Mouse (Mus musculus): ENCODE results near the gene Sulf2.

The Sulf2 gene

GRCm38 (mm10) chr2:166083542-166084031, 71.9 kb downstream of the Sulf2 start:
- peak; percentile 32 for DNase-seq

- DNase-seq, result no peak
Observed at GRCm38 (mm10) chr2:166082661-166083060, 72.8 kb downstream of the Sulf2 start.

DNA sequence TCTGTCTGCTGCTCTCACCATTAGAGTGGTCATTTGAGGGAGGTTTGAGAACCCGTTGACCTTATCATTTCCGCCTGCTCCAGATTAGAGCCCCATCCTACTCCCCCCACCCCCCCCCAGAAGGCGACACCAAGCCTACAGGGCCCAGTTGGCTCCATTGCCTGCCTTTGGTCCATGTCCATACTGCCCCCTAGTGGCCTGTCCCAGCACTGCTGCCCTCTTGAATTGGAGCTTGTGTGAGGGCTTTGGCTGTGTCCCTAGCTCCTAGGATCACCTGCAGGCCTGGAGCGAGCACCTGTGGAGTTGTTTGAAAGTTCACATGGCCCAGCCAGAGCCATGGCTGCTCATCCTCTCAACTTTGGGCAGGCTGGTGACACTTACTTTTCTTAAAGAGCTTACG, 73.3 kb downstream of the Sulf2 start:
- DNase-seq, result peak; percentile 87

DNA sequence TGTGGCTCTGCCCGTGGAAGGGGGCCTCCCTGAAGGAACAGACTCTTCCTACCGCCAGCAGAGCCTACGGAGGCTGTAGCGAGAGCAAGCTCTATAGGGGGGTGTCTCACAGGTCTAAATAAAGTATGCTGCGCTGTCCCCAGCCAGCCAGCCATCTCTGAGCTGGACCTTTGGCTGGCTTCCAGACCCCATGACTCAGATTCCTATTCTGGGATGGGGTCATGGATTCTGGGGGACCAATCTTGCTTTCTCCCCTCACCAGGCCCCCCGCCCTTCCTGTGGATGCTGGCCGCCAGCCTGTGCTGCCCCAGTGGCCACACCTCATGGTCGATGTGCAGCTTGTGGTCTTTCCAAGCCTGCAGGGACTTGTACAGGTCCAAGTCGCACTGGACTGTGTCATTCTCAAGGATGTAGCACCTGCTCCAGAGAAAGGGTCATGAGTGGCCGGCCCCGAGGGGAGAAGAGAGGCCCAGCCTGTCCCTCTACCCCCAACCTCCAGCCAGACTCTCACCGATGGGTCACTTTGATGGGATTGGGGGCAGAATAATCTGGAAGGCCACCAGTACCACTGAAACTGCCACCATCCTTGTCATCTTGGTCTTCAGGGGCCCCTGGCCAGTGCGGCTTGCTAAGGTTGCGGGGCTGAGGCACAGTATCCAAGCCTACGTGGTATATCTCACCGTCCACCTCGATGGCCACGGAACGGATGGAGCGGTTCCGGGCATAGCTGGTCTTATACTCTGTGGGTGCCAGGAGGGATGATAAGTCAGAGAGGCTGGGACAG, 74.3 kb downstream of the Sulf2 start:
- peak; percentile 74 for DNase-seq

DNA sequence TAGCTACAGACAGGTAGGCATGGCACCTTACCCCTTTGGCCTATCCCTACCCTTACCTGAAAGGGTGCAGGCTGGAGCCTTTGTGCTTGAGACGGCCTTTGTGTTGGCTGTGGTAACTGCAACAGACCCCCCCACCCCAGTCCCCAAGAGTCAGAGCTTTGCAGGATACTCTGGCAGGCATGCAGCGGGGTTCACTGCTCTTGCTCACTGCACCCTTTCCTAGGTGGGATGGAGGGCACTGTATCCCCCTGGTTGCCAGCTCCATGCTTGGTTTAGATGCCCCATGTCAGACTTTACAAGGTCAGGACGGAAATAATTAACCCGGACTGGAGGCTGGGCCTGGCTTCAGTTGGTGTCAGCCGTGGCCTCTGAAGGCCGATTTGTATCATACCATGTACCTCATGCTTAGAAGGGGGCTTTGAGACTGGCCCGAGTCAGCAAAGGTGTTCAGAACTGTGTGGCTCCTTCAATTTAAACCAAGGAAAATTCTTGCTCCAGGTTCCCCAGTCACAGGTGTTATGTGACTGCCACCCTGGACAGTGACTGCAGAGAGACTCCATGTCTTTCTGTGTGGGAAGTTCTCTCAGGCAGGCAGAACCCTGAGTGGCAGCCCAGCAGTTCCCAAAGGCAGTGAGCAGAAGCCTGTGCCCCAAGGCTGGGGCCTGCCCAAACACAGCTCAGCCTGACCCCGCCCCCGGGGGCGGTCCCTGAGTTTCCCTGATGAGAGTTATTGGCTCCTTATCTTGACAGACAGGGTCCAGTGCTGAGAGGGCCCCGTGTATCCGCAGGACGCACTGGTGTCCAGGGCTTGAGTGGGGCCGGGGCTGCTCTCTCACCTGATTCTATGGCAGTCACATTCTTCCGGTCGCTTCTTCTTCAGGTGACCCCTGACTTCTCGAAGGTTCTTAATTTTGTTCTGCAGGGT, 75.2 kb downstream of the Sulf2 start:
- peak; percentile 73 for DNase-seq

- DNase-seq, result no peak
Observed at GRCm38 (mm10) chr2:166079231-166079630, 76.2 kb downstream of the Sulf2 start.

DNA sequence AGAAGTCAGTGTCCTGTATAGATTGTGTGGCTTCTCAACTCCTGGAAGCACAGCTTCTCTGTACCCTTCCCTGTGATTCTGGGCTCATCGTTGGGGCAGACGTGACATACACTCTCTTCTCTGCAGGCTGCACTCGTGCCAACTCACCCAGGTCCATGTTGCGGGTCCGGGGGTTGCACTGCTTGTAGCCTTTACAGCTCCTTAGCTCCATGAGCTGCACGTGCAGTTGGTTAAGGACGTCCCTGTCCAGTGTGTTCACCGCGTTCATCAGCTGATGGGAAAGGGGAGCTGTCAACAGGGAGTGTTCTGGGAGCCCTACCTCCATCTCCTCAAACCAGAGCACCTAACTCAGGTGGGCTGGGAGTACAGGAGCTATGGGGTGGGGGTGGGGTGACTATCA, 78.1 kb downstream of the Sulf2 start:
- DNase-seq, result no peak

DNA sequence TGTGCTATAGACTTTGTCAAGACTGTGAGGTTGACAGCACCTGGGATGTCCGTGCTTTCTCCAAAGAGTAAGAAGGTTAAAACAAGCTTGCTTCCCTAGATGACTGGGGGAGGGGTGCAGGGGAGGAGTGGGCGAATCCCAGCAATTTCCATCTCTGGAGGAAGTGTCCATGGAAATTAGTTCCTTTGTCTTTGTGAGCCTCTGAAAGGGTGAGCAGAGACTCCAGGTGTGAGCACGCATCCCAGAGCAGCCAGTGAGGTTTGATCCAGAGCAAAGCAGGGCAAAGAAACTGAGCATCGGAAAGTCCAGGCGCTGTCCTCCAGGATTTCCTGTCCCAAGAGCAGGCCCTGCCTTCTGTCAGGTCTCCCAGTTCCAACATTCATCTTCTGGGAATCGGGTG, 81.1 kb downstream of the Sulf2 start:
- no peak for DNase-seq

- DNase-seq, result no peak
Observed at GRCm38 (mm10) chr2:166073082-166073481, 82.4 kb downstream of the Sulf2 start.

DNA sequence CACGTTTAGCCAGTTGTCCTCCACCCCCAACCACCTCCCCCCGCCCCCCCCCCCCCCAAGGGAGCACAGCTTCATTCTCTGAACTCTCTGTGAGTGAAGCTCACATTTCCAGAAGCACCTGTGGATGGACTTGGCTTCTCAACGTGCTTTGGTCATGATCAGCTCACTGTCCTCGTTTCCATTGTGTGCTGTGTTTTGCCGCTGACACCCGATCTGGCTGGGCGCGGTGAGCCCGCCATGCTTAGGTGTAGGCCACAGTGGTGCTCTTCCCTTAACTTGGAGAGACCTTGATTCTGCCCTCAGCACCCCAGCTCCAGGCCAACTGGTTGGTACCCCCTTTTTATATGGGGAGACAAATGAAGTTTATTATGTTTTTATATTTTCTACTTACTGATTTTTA, 83.6 kb downstream of the Sulf2 start:
- no peak for DNase-seq

GRCm38 (mm10) chr2:166071481-166071880, 84.0 kb downstream of the Sulf2 start:
- DNase-seq, result no peak

- no peak for DNase-seq
Observed at GRCm38 (mm10) chr2:166069738-166070137, 85.7 kb downstream of the Sulf2 start.

- DNase-seq, result no peak
Observed at GRCm38 (mm10) chr2:166069164-166069563, 86.3 kb downstream of the Sulf2 start.

DNA sequence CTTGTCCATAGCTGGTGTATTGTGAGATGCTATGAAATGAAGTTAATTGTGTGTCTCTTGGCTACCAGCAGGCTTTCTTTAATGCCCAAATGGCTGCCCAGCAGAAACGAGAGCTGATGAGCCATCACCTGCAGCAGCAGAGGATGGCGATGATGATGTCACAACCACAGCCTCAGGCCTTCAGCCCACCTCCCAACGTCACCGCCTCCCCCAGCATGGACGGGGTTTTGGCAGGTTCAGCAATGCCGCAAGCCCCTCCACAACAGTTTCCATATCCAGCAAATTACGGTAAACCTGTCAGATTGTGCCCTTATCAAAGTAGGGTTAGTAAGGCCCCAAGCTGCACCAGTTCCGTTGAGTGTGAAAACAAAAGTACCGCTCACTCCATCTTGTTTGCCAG, 87.2 kb downstream of the Sulf2 start:
- DNase-seq, result no peak

GRCm38 (mm10) chr2:166066434-166066833, 89.0 kb downstream of the Sulf2 start:
- no peak for DNase-seq

- no peak for DNase-seq
Observed at GRCm38 (mm10) chr2:166062431-166062830, 93.0 kb downstream of the Sulf2 start.

- no peak for DNase-seq
Observed at GRCm38 (mm10) chr2:166062008-166062407, 93.5 kb downstream of the Sulf2 start.

DNA sequence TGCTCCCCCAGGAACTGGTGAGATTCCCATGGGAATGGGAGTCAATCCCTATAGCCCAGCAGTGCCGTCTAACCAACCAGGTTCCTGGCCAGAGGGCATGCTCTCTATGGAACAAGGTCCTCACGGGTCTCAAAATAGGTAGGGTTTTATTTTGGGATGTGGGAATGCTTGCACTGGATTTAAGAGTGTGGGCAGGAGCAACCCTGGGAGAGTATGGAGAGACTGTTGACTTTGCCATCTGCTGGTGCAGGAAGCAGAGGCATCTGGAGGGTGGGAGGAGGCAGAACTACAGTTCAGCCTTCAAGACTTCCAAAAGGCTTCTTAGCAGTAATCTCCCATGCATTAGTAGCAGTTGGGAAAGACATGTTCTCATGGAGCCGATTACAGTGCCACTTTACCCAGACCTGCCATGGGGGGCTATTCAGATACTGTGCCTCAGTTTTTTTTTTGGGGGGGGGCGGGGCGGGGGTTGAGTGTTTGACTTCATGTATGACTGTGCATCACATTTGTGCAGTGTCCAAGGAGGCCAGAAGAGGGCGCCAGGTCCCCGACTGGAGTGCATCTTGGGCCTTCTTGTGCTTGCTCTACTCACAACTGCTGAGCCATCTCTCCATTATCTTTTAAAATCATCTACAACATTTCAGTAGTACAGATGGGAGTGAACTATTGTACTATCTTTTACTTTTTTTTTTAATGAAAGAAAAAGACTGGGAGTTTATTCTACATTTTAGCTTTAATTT, 95.6 kb downstream of the Sulf2 start:
- peak; percentile 65 for DNase-seq

- DNase-seq, result no peak
Observed at GRCm38 (mm10) chr2:166054002-166054539, 101.4 kb downstream of the Sulf2 start.

DNA sequence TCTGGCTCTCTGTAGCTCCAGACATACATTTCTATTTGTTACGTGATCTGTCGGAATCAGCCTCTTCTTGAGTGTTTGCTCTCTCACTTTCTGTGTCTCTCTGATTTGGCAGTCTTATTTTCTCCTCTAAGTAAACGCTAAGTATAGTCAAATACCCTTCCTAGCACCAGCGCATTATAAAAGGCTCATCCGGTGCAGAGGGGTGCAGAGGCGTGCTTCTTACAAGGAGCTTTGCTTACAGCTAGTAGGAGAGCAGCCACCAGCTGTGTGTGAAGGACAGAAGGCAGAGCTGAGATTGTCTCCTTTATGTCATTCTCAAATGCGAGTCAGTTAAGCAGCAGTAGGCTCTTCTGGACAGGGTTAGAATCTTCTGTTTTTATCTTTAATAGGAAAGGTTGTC, 103.5 kb downstream of the Sulf2 start:
- DNase-seq, result no peak

GRCm38 (mm10) chr2:166051421-166051820, 104.0 kb downstream of the Sulf2 start:
- DNase-seq, result no peak

GRCm38 (mm10) chr2:166048852-166049251, 106.6 kb downstream of the Sulf2 start:
- DNase-seq, result no peak

- DNase-seq, result no peak
Observed at GRCm38 (mm10) chr2:166047931-166048330, 107.5 kb downstream of the Sulf2 start.
